Mouse (Mus musculus): Measurements from ENCODE around the gene Gm5935. TPM values are rescaled to one million over a fixed set of nuclear protein-coding genes. Genes with fewer than 3 reads are reported as not detected.

The Gm5935 gene
- polyA plus RNA-seq (2014; fragmentation: Illumina TruSeq; extraction: RNeasy Lipid Tissue Mini Kit (QIAGEN cat#74804); ENCODE audit: low read depth, low replicate concordance): not detected

DNA sequence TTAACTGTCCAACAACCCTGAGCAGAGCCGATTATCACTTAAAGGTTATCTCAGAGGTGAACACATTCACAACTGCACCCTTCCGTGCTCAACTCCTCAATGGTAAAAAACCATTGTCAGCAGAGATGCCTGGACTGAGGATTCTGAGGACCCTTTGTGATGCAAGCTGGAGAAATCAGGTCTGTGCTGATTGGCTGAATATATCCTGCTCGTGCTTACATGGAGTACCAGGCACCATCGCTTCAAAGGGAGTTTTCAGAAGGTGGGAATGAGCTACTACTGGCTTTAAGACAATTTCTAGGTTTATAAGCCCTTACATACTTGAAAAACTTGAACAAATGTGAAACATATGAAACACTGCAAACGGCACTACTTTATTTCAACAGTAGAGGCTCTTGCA lies at the start of gene Gm5935:
Gene Gm5935, minus strand, starts transcription at position 101 of the 400 bp plus-strand sequence.

Other genes with a start within 250 kb of the Gm5935 start
- not detected for gene Gm4297, start 200.3 kb downstream of the Gm5935 start, polyA plus RNA-seq (2014; fragmentation: Illumina TruSeq; extraction: RNeasy Lipid Tissue Mini Kit (QIAGEN cat#74804); ENCODE audit: low read depth, low replicate concordance)